In the genomic region with DNA sequence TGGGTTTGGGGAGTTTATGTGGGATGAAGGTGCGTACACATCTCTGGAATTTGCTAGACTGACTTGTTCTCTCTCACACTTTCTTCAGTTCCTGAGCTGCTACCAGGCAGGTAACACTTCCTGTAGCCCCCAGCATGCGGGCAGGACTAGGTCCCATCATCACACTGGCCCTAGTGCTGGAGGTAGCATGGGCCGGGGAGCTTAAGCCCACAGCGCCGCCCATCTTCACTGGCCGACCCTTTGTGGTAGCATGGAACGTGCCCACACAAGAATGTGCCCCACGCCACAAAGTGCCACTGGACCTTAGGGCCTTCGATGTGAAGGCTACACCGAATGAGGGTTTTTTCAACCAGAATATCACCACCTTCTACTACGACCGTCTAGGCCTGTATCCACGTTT, we compare ENCODE assay signal across 8 mouse cellular contexts. TPM values are rescaled to one million over a fixed set of nuclear protein-coding genes. Genes with fewer than 3 reads are reported as not detected.
DNase-seq lines count a peak whose midpoint lies in the region; ATAC-seq and TF ChIP-seq lines count a peak whose summit lies in the region.

No protein-coding gene starts in this region.

- whole genome bisulfite sequencing in heart, embryonic 12.5 days, result 57% methylated on average over 13 of the region's 13 CpGs
- 37% methylated on average over 13 of the region's 13 CpGs for WGBS in forebrain, postnatal 0 days
- WGBS in liver, embryonic 15.5 days (ENCODE audit: insufficient replicate concordance), result 63% methylated on average over 13 of the region's 13 CpGs

- peaks cover 55% of the 10 kb centered on the region for H3K4me1 ChIP-seq in heart, embryonic 12.5 days (replicated peaks)
- peaks cover 2% of the 10 kb centered on the region for H3K4me1 ChIP-seq in ES-Bruce4 (ENCODE audit: control insufficient read depth, insufficient read depth, low read length)
- peaks cover 24% of the 10 kb centered on the region for H3K4me1 ChIP-seq in forebrain, postnatal 0 days (ENCODE audit: insufficient read depth)
- H3K4me1 ChIP-seq in liver, embryonic 15.5 days (replicated peaks), result peaks cover 86% of the 10 kb centered on the region

- TF ChIP-seq EP300 in ES-Bruce4 (IDR thresholded peaks at IDR 0.05; ENCODE audit: insufficient read depth, low read depth, low read length), result no peak

- no peak for TF ChIP-seq CTCF in ES-Bruce4 (IDR thresholded peaks at IDR 0.05; ENCODE audit: low read depth, low read length)
- TF ChIP-seq CTCF in forebrain, postnatal 0 days (IDR thresholded peaks at IDR 0.05; ENCODE audit: low read depth), result no peak

- DNase-seq in heart, postnatal 10 days, result no peak
- DNase-seq in forebrain, postnatal 0 days, result no peak
- DNase-seq in adipocyte (ENCODE audit: low spot score), result no peak
- DNase-seq in adrenal gland, adult 8-10 months, result no peak
- no peak for DNase-seq in left cerebral cortex, adult 18-20 months (ENCODE audit: low spot score in 2 of 2)

- no peak for ATAC-seq in heart, embryonic 12.5 days (ENCODE audit: insufficient number of reproducible peaks, low FRiP score)
- ATAC-seq in forebrain, postnatal 0 days, result no peak
- no peak for ATAC-seq in liver, embryonic 15.5 days (ENCODE audit: insufficient read depth)

- intact Hi-C loops in heart, postnatal 10 days (cut with DNase I), result no loop called here

- H3K27me3 ChIP-seq in heart, embryonic 12.5 days (replicated peaks), result no peaks in the 10 kb centered on the region
- H3K27me3 ChIP-seq in ES-Bruce4 (ENCODE audit: control insufficient read depth, insufficient read depth, low read length, poor library complexity, severe bottlenecking), result no peaks in the 10 kb centered on the region
- no peaks in the 10 kb centered on the region for H3K27me3 ChIP-seq in forebrain, postnatal 0 days (ENCODE audit: insufficient read depth, low read length)
- H3K27me3 ChIP-seq in liver, embryonic 15.5 days, result no peaks in the 10 kb centered on the region

- TF ChIP-seq POLR2A in ES-Bruce4 (IDR thresholded peaks at IDR 0.05; ENCODE audit: insufficient read depth, low read length), result no peak

- H3K27ac ChIP-seq in heart, embryonic 12.5 days (ENCODE audit: poor library complexity, severe bottlenecking), result peak overlapping the region; percentile 71
- no peak overlapping the region; the same call in 1 of the 2 replicates for H3K27ac ChIP-seq in ES-Bruce4 (ENCODE audit: insufficient read depth, low read length)
- peak overlapping the region; percentile 89; the same call in 1 of the 2 replicates for H3K27ac ChIP-seq in forebrain, postnatal 0 days (ENCODE audit: low read depth, low read length)
- peak overlapping the region; percentile 96 for H3K27ac ChIP-seq in liver, embryonic 15.5 days (replicated peaks)

- peaks cover 51% of the 10 kb centered on the region for H3K36me3 ChIP-seq in heart, embryonic 12.5 days
- H3K36me3 ChIP-seq in ES-Bruce4 (ENCODE audit: control insufficient read depth, insufficient read depth, low read length, poor library complexity, severe bottlenecking), result peaks cover 12% of the 10 kb centered on the region
- H3K36me3 ChIP-seq in forebrain, postnatal 0 days (ENCODE audit: insufficient read depth), result peaks cover 40% of the 10 kb centered on the region
- H3K36me3 ChIP-seq in liver, embryonic 15.5 days (replicated peaks), result peaks cover 39% of the 10 kb centered on the region

- peak overlapping the region; percentile 88 for H3K4me3 ChIP-seq in heart, embryonic 12.5 days
- H3K4me3 ChIP-seq in ES-Bruce4 (ENCODE audit: low read depth, low read length), result peak overlapping the region; percentile 81
- H3K4me3 ChIP-seq in forebrain, postnatal 0 days (ENCODE audit: low read depth, low read length), result peak overlapping the region; percentile 63
- H3K4me3 ChIP-seq in liver, embryonic 15.5 days (replicated peaks), result peak overlapping the region; percentile 80

- no peaks in the 10 kb centered on the region for H3K9me3 ChIP-seq in heart, embryonic 12.5 days (replicated peaks)
- no peaks in the 10 kb centered on the region for H3K9me3 ChIP-seq in ES-Bruce4 (replicated peaks; ENCODE audit: control insufficient read depth, insufficient read depth, low read length, poor library complexity, severe bottlenecking)
- H3K9me3 ChIP-seq in forebrain, postnatal 0 days (ENCODE audit: low read length), result no peaks in the 10 kb centered on the region
- H3K9me3 ChIP-seq in liver, embryonic 15.5 days (replicated peaks), result no peaks in the 10 kb centered on the region

- peak overlapping the region; percentile 91 for H3K4me2 ChIP-seq in heart, embryonic 12.5 days
- peak overlapping the region; percentile 76 for H3K4me2 ChIP-seq in forebrain, postnatal 0 days (ENCODE audit: low read depth)
- peak overlapping the region; percentile 89 for H3K4me2 ChIP-seq in liver, embryonic 15.5 days

- H3K9ac ChIP-seq in heart, embryonic 12.5 days, result peak overlapping the region; percentile 88
- H3K9ac ChIP-seq in ES-Bruce4 (ENCODE audit: low read depth, poor library complexity, severe bottlenecking), result peak overlapping the region; percentile 87
- H3K9ac ChIP-seq in forebrain, postnatal 0 days, result peak overlapping the region; percentile 69
- H3K9ac ChIP-seq in liver, embryonic 15.5 days, result peak overlapping the region; percentile 81

RNA-seq across cellular contexts. Expression of a gene that starts 2.3 kb away (rescaled TPM):
- polyA plus RNA-seq in heart, embryonic 12.5 days (2016; fragmentation: Nextera tagmentation; extraction: Ambion mirVana), result 103 and 106 TPM in 2 replicates
- 10 to 100 TPM; 47.0 to 56.0 TPM for total RNA-seq in heart, postnatal 10 days (2021)
- 38.4 and 38.7 TPM in 2 replicates for polyA plus RNA-seq in ES-Bruce4 (2011; ENCODE audit: insufficient read depth, insufficient read length, low read depth, missing spikeins)
- 48.5 and 51.5 TPM in 2 replicates for total RNA-seq in forebrain, postnatal 0 days (2014; rRNA removed)
- 42.2 and 43.1 TPM in 2 replicates for polyA plus RNA-seq in forebrain, postnatal 0 days (2015; fragmentation: Nextera tagmentation; extraction: Ambion mirVana)
- polyA plus RNA-seq in liver, embryonic 15.5 days (2015; fragmentation: Nextera tagmentation; extraction: Ambion mirVana), result 48.8 and 56.3 TPM in 2 replicates
- total RNA-seq in adrenal gland, adult 8-10 months (2022), result 10 to 100 TPM; 27.3 to 47.0 (median 36.3) TPM
- 10 to 100 TPM; 13.0 to 15.5 TPM for total RNA-seq in left cerebral cortex, adult 18-20 months (2021)

RNA-seq across cellular contexts. Expression of a gene that starts 6.7 kb away (rescaled TPM):
- 5.5 and 5.7 TPM in 2 replicates for polyA plus RNA-seq in heart, embryonic 12.5 days (2016; fragmentation: Nextera tagmentation; extraction: Ambion mirVana)
- 1 to 10 TPM; 3.9 to 5.7 TPM for total RNA-seq in heart, postnatal 10 days (2021)
- polyA plus RNA-seq in ES-Bruce4 (2011; ENCODE audit: insufficient read depth, insufficient read length, low read depth, missing spikeins), result 25.8 and 29.7 TPM in 2 replicates
- total RNA-seq in forebrain, postnatal 0 days (2014; rRNA removed), result 3.5 and 3.9 TPM in 2 replicates
- 1.9 and 2.0 TPM in 2 replicates for polyA plus RNA-seq in forebrain, postnatal 0 days (2015; fragmentation: Nextera tagmentation; extraction: Ambion mirVana)
- polyA plus RNA-seq in liver, embryonic 15.5 days (2015; fragmentation: Nextera tagmentation; extraction: Ambion mirVana), result 3.2 and 4.2 TPM in 2 replicates
- 10 to 100 TPM in 1 of 4 experiments, 1 to 10 TPM in 3; 7.7 to 14.2 (median 9.3) TPM for total RNA-seq in adrenal gland, adult 8-10 months (2022)
- total RNA-seq in left cerebral cortex, adult 18-20 months (2021), result 1 to 10 TPM; 6.3 to 7.2 TPM

RNA-seq across cellular contexts. Expression of a gene that starts 7.0 kb away (rescaled TPM):
- 60.1 and 61.4 TPM in 2 replicates for polyA plus RNA-seq in heart, embryonic 12.5 days (2016; fragmentation: Nextera tagmentation; extraction: Ambion mirVana)
- 10 to 100 TPM; 25.7 to 26.8 TPM for total RNA-seq in heart, postnatal 10 days (2021)
- 23.5 and 25.3 TPM in 2 replicates for polyA plus RNA-seq in ES-Bruce4 (2011; ENCODE audit: insufficient read depth, insufficient read length, low read depth, missing spikeins)
- 109 and 118 TPM in 2 replicates for total RNA-seq in forebrain, postnatal 0 days (2014; rRNA removed)
- polyA plus RNA-seq in forebrain, postnatal 0 days (2015; fragmentation: Nextera tagmentation; extraction: Ambion mirVana), result 128 and 129 TPM in 2 replicates
- polyA plus RNA-seq in liver, embryonic 15.5 days (2015; fragmentation: Nextera tagmentation; extraction: Ambion mirVana), result 34.1 and 36.1 TPM in 2 replicates
- total RNA-seq in adrenal gland, adult 8-10 months (2022), result 10 to 100 TPM; 55.1 to 64.1 (median 61.8) TPM
- 100 to 1,000 TPM; 104 to 108 TPM for total RNA-seq in left cerebral cortex, adult 18-20 months (2021)

RNA-seq across cellular contexts. Expression of a gene that starts 8.7 kb away (rescaled TPM):
- 10.2 and 12.6 TPM in 2 replicates for polyA plus RNA-seq in heart, embryonic 12.5 days (2016; fragmentation: Nextera tagmentation; extraction: Ambion mirVana)
- 10 to 100 TPM; 13.0 to 16.2 TPM for total RNA-seq in heart, postnatal 10 days (2021)
- 18.6 and 21.1 TPM in 2 replicates for polyA plus RNA-seq in ES-Bruce4 (2011; ENCODE audit: insufficient read depth, insufficient read length, low read depth, missing spikeins)
- 15.8 and 27.0 TPM in 2 replicates for total RNA-seq in forebrain, postnatal 0 days (2014; rRNA removed)
- polyA plus RNA-seq in forebrain, postnatal 0 days (2015; fragmentation: Nextera tagmentation; extraction: Ambion mirVana), result 18.8 and 21.3 TPM in 2 replicates
- 12.3 and 12.8 TPM in 2 replicates for polyA plus RNA-seq in liver, embryonic 15.5 days (2015; fragmentation: Nextera tagmentation; extraction: Ambion mirVana)
- total RNA-seq in adrenal gland, adult 8-10 months (2022), result 10 to 100 TPM; 15.3 to 20.1 (median 17.0) TPM
- total RNA-seq in left cerebral cortex, adult 18-20 months (2021), result 10 to 100 TPM; 10.1 to 13.4 TPM

RNA-seq across cellular contexts. Expression of a gene that starts 10.6 kb away (rescaled TPM):
- polyA plus RNA-seq in heart, embryonic 12.5 days (2016; fragmentation: Nextera tagmentation; extraction: Ambion mirVana), result 0.49 and 0.64 TPM in 2 replicates
- total RNA-seq in heart, postnatal 10 days (2021), result under 1 TPM; 0.41 to 0.79 TPM
- polyA plus RNA-seq in ES-Bruce4 (2011; ENCODE audit: insufficient read depth, insufficient read length, low read depth, missing spikeins), result 1.0 and 2.1 TPM in 2 replicates
- 1.00 and 2.9 TPM in 2 replicates for total RNA-seq in forebrain, postnatal 0 days (2014; rRNA removed)
- polyA plus RNA-seq in forebrain, postnatal 0 days (2015; fragmentation: Nextera tagmentation; extraction: Ambion mirVana), result 1.3 and 1.5 TPM in 2 replicates
- polyA plus RNA-seq in liver, embryonic 15.5 days (2015; fragmentation: Nextera tagmentation; extraction: Ambion mirVana), result 0.64 TPM in 2 replicates
- 1 to 10 TPM; 1.5 to 2.3 (median 2.0) TPM for total RNA-seq in adrenal gland, adult 8-10 months (2022)
- total RNA-seq in left cerebral cortex, adult 18-20 months (2021), result 1 to 10 TPM; 1.6 TPM
